Mouse (Mus musculus): Measurements from ENCODE around the gene Taf4. TPM values are rescaled to one million over a fixed set of nuclear protein-coding genes. Genes with fewer than 3 reads are reported as not detected.

Taf4 gene
- polyA plus RNA-seq, 1 experiment = 4.2 TPM

Other genes starting within 250 kb of the Taf4 start
- gene Lsm14b, start 48.3 kb upstream of the Taf4 start, polyA plus RNA-seq (2012; rRNA removed) = 31.1 and 42.4 TPM in 2 replicates
- 231 and 271 TPM in 2 replicates for gene Psma7, start 65.8 kb upstream of the Taf4 start, polyA plus RNA-seq (2012; rRNA removed)
- 39.2 and 58.7 TPM in 2 replicates for gene Ss18l1, start 65.9 kb upstream of the Taf4 start, polyA plus RNA-seq (2012; rRNA removed)
- 19.0 and 19.1 TPM in 2 replicates for gene Mtg2, start 93.9 kb upstream of the Taf4 start, polyA plus RNA-seq (2012; rRNA removed)
- gene Hrh3, start 127.8 kb upstream of the Taf4 start, polyA plus RNA-seq (2012; rRNA removed) = 1.4 and 1.5 TPM in 2 replicates
- gene Osbpl2, start 142.7 kb upstream of the Taf4 start, polyA plus RNA-seq (2012; rRNA removed) = 57.3 and 63.2 TPM in 2 replicates
- 103 and 106 TPM in 2 replicates for gene Adrm1, start 194.8 kb upstream of the Taf4 start, polyA plus RNA-seq (2012; rRNA removed)
- gene Lama5, start 249.2 kb upstream of the Taf4 start, polyA plus RNA-seq (2012; rRNA removed) = 43.9 and 61.8 TPM in 2 replicates

All from gonadal fat pad, adult 2 months (tissue).